Mouse (Mus musculus) ES-E14 (cell line): ENCODE measurements at regions not wholly inside any gene's neighbourhood (a gene's known extent, or its start where the extent isn't known, plus 50 kb on each side); places are given as distances from the start of the nearest gene placed in this dataset.

Experiments
- DNase-seq: peaks from one replicate; pipeline ENCODE4 v3.0.0-alpha.2; 2013; ENCODE audit warnings: low read depth, low spot score
- H3K27ac ChIP-seq: 2 replicates; pipeline ENCODE4 v1.5.1; 2012; ENCODE audit warnings: low read depth, mild to moderate bottlenecking, low read length, moderate library complexity, mixed read lengths; ENCODE audit not compliant: poor library complexity, insufficient read depth, severe bottlenecking
- H3K36me3 ChIP-seq: 2 replicates; pipeline ENCODE4 v1.6.1; 2012; ENCODE audit warnings: mild to moderate bottlenecking, low read length, moderate library complexity, mixed read lengths; ENCODE audit not compliant: control insufficient read depth, poor library complexity, insufficient read depth, severe bottlenecking
- H3K4me1 ChIP-seq, 2 experiments: fragments of 150-350 bp in 1 of 2; sonication (generic) in 1 of 2; 2 replicates each; pipeline ENCODE4 v1.6.1; 2012; ENCODE audit warnings: low read length in 2 of 2, mild to moderate bottlenecking in 1 of 2, mixed read lengths in 1 of 2; ENCODE audit not compliant: control insufficient read depth in 2 of 2, insufficient read depth in 2 of 2, poor library complexity in 1 of 2
- H3K4me3 ChIP-seq, 2 experiments: fragments of 150-350 bp in 1 of 2; sonication (generic) in 1 of 2; 2 replicates each; pipeline ENCODE4 v1.5.1; 2012; ENCODE audit warnings: low read length in 2 of 2, low read depth in 1 of 2, mild to moderate bottlenecking in 1 of 2, mixed read lengths in 1 of 2; ENCODE audit not compliant: insufficient read depth in 1 of 2, poor library complexity in 1 of 2, severe bottlenecking in 1 of 2
- H3K9ac ChIP-seq: 2 replicates; pipeline ENCODE4 v1.6.1; 2012; ENCODE audit warnings: low read depth, mild to moderate bottlenecking, low read length, mixed read lengths; ENCODE audit not compliant: poor library complexity, insufficient read depth, severe bottlenecking
- H3K9me3 ChIP-seq: fragments of 150-350 bp; sonication (generic); 2 replicates; pipeline ENCODE4 v1.6.1; 2012; ENCODE audit warnings: low read depth, mild to moderate bottlenecking, low read length; ENCODE audit not compliant: control insufficient read depth, insufficient read depth
- CHD2 ChIP-seq: IDR thresholded peaks from 2 replicates; pipeline ENCODE4 v1.6.1; 2014; ENCODE audit warnings: mild to moderate bottlenecking, low read depth, low read length, inconsistent platforms
- HCFC1 ChIP-seq: IDR thresholded peaks from 2 replicates; pipeline ENCODE4 v1.6.1; 2012; ENCODE audit warnings: low read length, inconsistent platforms, borderline replicate concordance; ENCODE audit not compliant: insufficient read depth
- MAFK ChIP-seq: IDR thresholded peaks from 2 replicates; pipeline ENCODE4 v1.6.1; 2014; ENCODE audit warnings: mild to moderate bottlenecking, low read depth, low read length, inconsistent platforms; ENCODE audit not compliant: insufficient read depth
- ZC3H11A ChIP-seq: IDR thresholded peaks from 2 replicates; pipeline ENCODE4 v1.6.1; 2012; ENCODE audit warnings: low read depth, mild to moderate bottlenecking, inconsistent platforms, low read length, borderline replicate concordance
- ZNF384 ChIP-seq: IDR thresholded peaks from 2 replicates; pipeline ENCODE4 v1.6.1; 2012; ENCODE audit warnings: low read depth, low read length, inconsistent platforms
- in situ Hi-C, 2 experiments: fragments of 600-800 bp; cut with MboI; formaldehyde crosslinking; loops; one replicate each; pipeline ENCODE4 v1.15.1; 2025; ENCODE audit warnings: low sequenced_read_pairs in 2 of 2, inconsistent platforms in 1 of 2; ENCODE audit not compliant: unreplicated experiment in 2 of 2

GRCm38 (mm10) chr3:15159965-15160714, 172.0 kb downstream of the Gm9733 start:
- Histone ChIP-seq H3K4me3 (no peak overlapping the region; a peak in 1 of 4 replicates), H3K9ac (no peak overlapping the region), H3K36me3 (no peaks in the 10 kb centered on the region), H3K4me1 (peaks cover 0 to 6% of the 10 kb centered on the region in 2 experiments; a peak in 1 of 4 replicates), H3K9me3 (no peaks in the 10 kb centered on the region), H3K27ac (peak overlapping the region; percentile 49)
- DNase-seq: no peak
- TF ChIP-seq CHD2 (peak; percentile 57), MAFK (no peak)
- in situ Hi-C loops: no loop called here

- TF ChIP-seq CHD2 (no peak), HCFC1 (no peak), MAFK (no peak), ZNF384 (no peak), ZC3H11A (no peak)
- no peaks in the 10 kb centered on the region for H3K36me3 ChIP-seq
- H3K9me3 ChIP-seq: no peaks in the 10 kb centered on the region
- H3K4me1 ChIP-seq: no peaks in the 10 kb centered on the region
- H3K4me3 ChIP-seq: no peak overlapping the region
- in situ Hi-C loops: no loop called here
- H3K9ac ChIP-seq: no peak overlapping the region
- no peak overlapping the region for H3K27ac ChIP-seq
- no peak for DNase-seq
Observed at GRCm38 (mm10) chr3:15175811-15176210, 156.3 kb downstream of the Gm9733 start.

GRCm38 (mm10) chr3:15179079-15179812, 152.9 kb downstream of the Gm9733 start:
- Histone ChIP-seq H3K4me1 (no peaks in the 10 kb centered on the region), H3K4me3 (no peak overlapping the region), H3K27ac (no peak overlapping the region), H3K9me3 (no peaks in the 10 kb centered on the region), H3K36me3 (no peaks in the 10 kb centered on the region), H3K9ac (no peak overlapping the region)
- DNase-seq: no peak
- in situ Hi-C loops: no loop called here
- TF ChIP-seq CHD2 (no peak), ZNF384 (no peak), ZC3H11A (no peak), MAFK (no peak), HCFC1 (no peak)

GRCm38 (mm10) chr3:15181111-15181510, 151.0 kb downstream of the Gm9733 start:
- no peak for DNase-seq
- Histone ChIP-seq H3K36me3 (no peaks in the 10 kb centered on the region), H3K27ac (no peak overlapping the region), H3K4me1 (no peaks in the 10 kb centered on the region), H3K4me3 (no peak overlapping the region), H3K9ac (no peak overlapping the region), H3K9me3 (no peaks in the 10 kb centered on the region)
- no peak for TF ChIP-seq HCFC1
- in situ Hi-C loops: no loop called here

- in situ Hi-C loops: no loop called here
- Histone ChIP-seq H3K4me3 (no peak overlapping the region), H3K4me1 (no peaks in the 10 kb centered on the region), H3K9me3 (no peaks in the 10 kb centered on the region), H3K9ac (no peak overlapping the region), H3K27ac (no peak overlapping the region), H3K36me3 (no peaks in the 10 kb centered on the region)
- DNase-seq: no peak
- no peak for TF ChIP-seq MAFK
- no peak for TF ChIP-seq ZC3H11A
- no peak for TF ChIP-seq ZNF384
- no peak for TF ChIP-seq HCFC1
- no peak for TF ChIP-seq CHD2
Observed at GRCm38 (mm10) chr3:15186731-15187130, 145.4 kb downstream of the Gm9733 start.
